Comparison of ENCODE assay signal across 9 mouse cellular contexts in the genomic region with DNA sequence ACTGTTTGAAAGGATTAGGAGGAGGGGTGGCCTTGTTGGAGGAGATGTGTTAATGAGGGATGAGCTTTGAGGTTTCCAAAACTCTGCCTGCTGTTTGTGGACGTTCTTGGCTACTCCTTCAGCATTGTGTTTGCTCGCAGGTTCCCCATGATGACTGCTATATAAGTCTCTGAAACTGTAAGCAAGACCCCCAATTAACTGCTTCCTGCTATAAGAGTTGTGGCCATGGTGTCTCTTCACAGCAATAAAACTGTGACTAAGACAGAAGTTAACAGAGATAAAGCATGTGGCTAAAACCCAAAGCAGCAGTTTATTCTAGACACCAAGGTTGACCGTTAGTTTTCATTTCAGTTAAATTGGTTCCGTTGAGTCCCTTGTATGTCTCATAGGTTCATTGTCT. TPM values are rescaled to one million over a fixed set of nuclear protein-coding genes. Genes with fewer than 3 reads are reported as not detected.
DNase-seq lines count a peak whose midpoint lies in the region; ATAC-seq and TF ChIP-seq lines count a peak whose summit lies in the region.
"Had no signal": no experiment of that assay in that cellular context is flagged by ENCODE, and none has a peak within 500 bp of the region (broad histone marks: within the 10 kb centered on the region; RNA-seq: fewer than 3 reads in every experiment).

No protein-coding gene starts in this region.

- peak overlapping the region; percentile 92 for H3K9ac ChIP-seq in liver, embryonic 15.5 days

- H3K9me3 ChIP-seq in forebrain, embryonic 10.5 days, result no peaks in the 10 kb centered on the region
- H3K9me3 ChIP-seq in liver, embryonic 15.5 days (replicated peaks), result no peaks in the 10 kb centered on the region

- no peak for TF ChIP-seq CTCF in testis, adult 2 months (IDR thresholded peaks at IDR 0.05; ENCODE audit: control insufficient read depth, insufficient read depth, insufficient replicate concordance, low read depth, low read length)

- H3K27me3 ChIP-seq in testis, adult 2 months (ENCODE audit: control insufficient read depth, insufficient read depth, low read length), result no peaks in the 10 kb centered on the region
- H3K27me3 ChIP-seq in forebrain, embryonic 10.5 days (ENCODE audit: poor library complexity, severe bottlenecking), result no peaks in the 10 kb centered on the region
- no peaks in the 10 kb centered on the region for H3K27me3 ChIP-seq in liver, embryonic 15.5 days

- DNase-seq in testis, postnatal 14 days (ENCODE audit: low spot score), result no peak
- DNase-seq in forebrain, embryonic 10.5 days (ENCODE audit: extremely low spot score, low spot score), result no peak
- no peak for DNase-seq in adrenal gland, postnatal 25 days
- DNase-seq in lung, postnatal 14 days, result no peak
- no peak for DNase-seq in kidney, postnatal 4 days
- no peak for DNase-seq in kidney, postnatal 10 days
- DNase-seq: cerebellum, adult 2 months had no signal

- H3K4me3 ChIP-seq in testis, adult 2 months (ENCODE audit: control insufficient read depth, low read depth, low read length), result peak overlapping the region; percentile 94
- H3K4me3 ChIP-seq in forebrain, embryonic 10.5 days, result peak overlapping the region; percentile 83
- peak overlapping the region; percentile 96 for H3K4me3 ChIP-seq in liver, embryonic 15.5 days (replicated peaks)

- H3K4me2 ChIP-seq in liver, embryonic 15.5 days, result peak overlapping the region; percentile 67

- WGBS in forebrain, embryonic 10.5 days, result 26% methylated on average over 4 of the region's 4 CpGs
- WGBS in liver, embryonic 15.5 days (ENCODE audit: insufficient replicate concordance), result 3% methylated on average over 4 of the region's 4 CpGs

- TF ChIP-seq POLR2A in testis, adult 2 months (IDR thresholded peaks at IDR 0.05; ENCODE audit: control insufficient read depth, low read depth, low read length), result no peak

- ATAC-seq in liver, embryonic 15.5 days (ENCODE audit: insufficient read depth), result no peak

- H3K4me1 ChIP-seq in testis, adult 2 months (ENCODE audit: control insufficient read depth, insufficient read depth, low read length), result no peaks in the 10 kb centered on the region; the same call in 1 of the 2 replicates
- H3K4me1 ChIP-seq in forebrain, embryonic 10.5 days, result peaks cover 27% of the 10 kb centered on the region
- peaks cover 39% of the 10 kb centered on the region for H3K4me1 ChIP-seq in liver, embryonic 15.5 days (replicated peaks)

- H3K27ac ChIP-seq in testis, adult 2 months (ENCODE audit: control insufficient read depth, insufficient read depth, low read depth, low read length), result peak overlapping the region; percentile 96
- H3K27ac ChIP-seq in forebrain, embryonic 10.5 days, result peak overlapping the region; percentile 97
- peak overlapping the region; percentile 93 for H3K27ac ChIP-seq in liver, embryonic 15.5 days (replicated peaks)

- no peaks in the 10 kb centered on the region for H3K36me3 ChIP-seq in testis, adult 2 months (ENCODE audit: control insufficient read depth, insufficient read depth, low read length)
- H3K36me3 ChIP-seq in forebrain, embryonic 10.5 days (replicated peaks), result peaks cover 14% of the 10 kb centered on the region
- peaks cover 6% of the 10 kb centered on the region; the same call in 1 of the 2 replicates for H3K36me3 ChIP-seq in liver, embryonic 15.5 days (replicated peaks)

RNA-seq across cellular contexts. Expression of gene Knl1, which starts 0.9 kb away (rescaled TPM):
- polyA plus RNA-seq in testis, adult 2 months (2012; rRNA removed), result 1.8 and 2.2 TPM in 2 replicates
- polyA plus RNA-seq in forebrain, embryonic 10.5 days (2016; fragmentation: Nextera tagmentation; extraction: Ambion mirVana), result 68.5 and 74.0 TPM in 2 replicates
- polyA plus RNA-seq in liver, embryonic 15.5 days (2015; fragmentation: Nextera tagmentation; extraction: Ambion mirVana), result 55.2 and 59.3 TPM in 2 replicates
- 3.8 TPM in 2 replicates for total RNA-seq in adrenal gland, postnatal 25 days (2021)

RNA-seq across cellular contexts. Expression of gene Rpusd2, which starts 13.3 kb away (rescaled TPM):
- 4.7 and 4.8 TPM in 2 replicates for polyA plus RNA-seq in testis, adult 2 months (2012; rRNA removed)
- 9.2 and 9.4 TPM in 2 replicates for polyA plus RNA-seq in forebrain, embryonic 10.5 days (2016; fragmentation: Nextera tagmentation; extraction: Ambion mirVana)
- polyA plus RNA-seq in liver, embryonic 15.5 days (2015; fragmentation: Nextera tagmentation; extraction: Ambion mirVana), result 2.6 and 2.8 TPM in 2 replicates
- 5.6 and 5.8 TPM in 2 replicates for total RNA-seq in adrenal gland, postnatal 25 days (2021)

RNA-seq across cellular contexts. Expression of gene Ccdc32, which starts 18.7 kb away (rescaled TPM):
- 3.2 and 3.3 TPM in 2 replicates for polyA plus RNA-seq in testis, adult 2 months (2012; rRNA removed)
- 20.5 and 21.0 TPM in 2 replicates for polyA plus RNA-seq in forebrain, embryonic 10.5 days (2016; fragmentation: Nextera tagmentation; extraction: Ambion mirVana)
- 12.3 and 12.4 TPM in 2 replicates for polyA plus RNA-seq in liver, embryonic 15.5 days (2015; fragmentation: Nextera tagmentation; extraction: Ambion mirVana)
- total RNA-seq in adrenal gland, postnatal 25 days (2021), result 16.3 and 19.0 TPM in 2 replicates

Comparison
In these comparisons a context has a peak if more than half of its experiments do, and no peak if none do; other contexts are left out.
1. RNA of gene Knl1, which starts 0.9 kb away (polyA plus RNA-seq): 68.5 to 74.0 TPM in forebrain, embryonic 10.5 days and 55.2 to 59.3 TPM in liver, embryonic 15.5 days; 1.8 to 2.2 TPM in testis, adult 2 months; every median in the first group is over 10 times any median in the second.
2. Peak in every context shown above with its lines, with median percentiles within 50 percentile points of each other: H3K27ac ChIP-seq and H3K4me3 ChIP-seq.